Mouse (Mus musculus): ENCODE measurements at regions not wholly inside any gene's neighbourhood (a gene's known extent, or its start where the extent isn't known, plus 50 kb on each side); places are given as distances from the start of the nearest gene placed in this dataset.

GRCm38 (mm10) chrX:99567367-99568164 is 96.5 kb upstream of the Pja1 start:
- TF ChIP-seq POLR2A (IDR thresholded peaks at IDR 0.05; ENCODE audit: borderline replicate concordance, extremely low read depth, insufficient read depth, insufficient read length, poor library complexity, severe bottlenecking) (no peak), CTCF (IDR thresholded peaks at IDR 0.05; ENCODE audit: borderline replicate concordance, extremely low read depth, insufficient read depth, insufficient read length) (no peak)
- DNase-seq (ENCODE audit: low read depth) = peak; percentile 89

DNA sequence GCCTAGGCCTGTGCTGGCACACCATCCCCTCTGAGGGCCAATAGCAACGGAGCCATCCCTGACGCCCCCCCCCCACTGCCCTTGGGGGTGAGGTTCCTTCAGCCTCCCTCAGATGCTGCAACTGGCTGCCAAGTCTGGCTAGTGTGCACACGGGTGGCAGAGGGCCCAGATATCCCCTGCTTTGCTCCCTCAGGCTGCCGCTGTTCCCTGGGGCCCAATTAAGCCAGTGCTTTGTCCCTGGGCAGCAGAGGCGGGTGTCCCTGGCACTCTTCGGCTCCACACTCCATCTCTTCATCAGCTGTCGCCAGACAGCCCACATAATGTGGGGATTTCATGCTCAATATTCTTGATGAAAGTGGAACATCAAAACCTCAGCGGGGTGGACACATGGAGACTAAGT is 90.9 kb upstream of the Pja1 start:
- no peak for TF ChIP-seq CTCF (IDR thresholded peaks at IDR 0.05; ENCODE audit: borderline replicate concordance, extremely low read depth, insufficient read depth, insufficient read length)
- no peak for TF ChIP-seq POLR2A (IDR thresholded peaks at IDR 0.05; ENCODE audit: borderline replicate concordance, extremely low read depth, insufficient read depth, insufficient read length, poor library complexity, severe bottlenecking)

DNA sequence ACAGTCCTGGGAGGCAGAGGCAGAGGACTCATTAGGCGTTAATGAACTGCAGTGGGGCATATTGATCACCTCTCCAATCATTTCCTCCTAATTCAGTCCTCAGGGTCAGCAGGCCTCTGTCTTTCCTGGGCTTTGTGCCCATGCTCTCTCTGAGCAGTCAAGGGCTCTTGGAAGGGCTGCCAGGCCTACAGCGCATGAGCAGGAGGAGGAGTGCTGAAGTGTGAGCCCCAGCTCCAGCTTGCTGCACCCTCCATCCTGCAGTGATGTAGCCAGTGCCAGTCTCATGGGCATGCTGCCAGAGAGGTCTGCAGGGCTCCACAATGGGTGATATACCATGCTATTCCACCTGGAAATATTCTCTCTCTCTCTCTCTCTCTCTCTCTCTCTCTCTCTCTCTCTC is 89.6 kb upstream of the Pja1 start:
- peak; percentile 89 for DNase-seq (ENCODE audit: low read depth)
- TF ChIP-seq POLR2A (IDR thresholded peaks at IDR 0.05; ENCODE audit: borderline replicate concordance, extremely low read depth, insufficient read depth, insufficient read length, poor library complexity, severe bottlenecking) (no peak), CTCF (IDR thresholded peaks at IDR 0.05; ENCODE audit: borderline replicate concordance, extremely low read depth, insufficient read depth, insufficient read length) (no peak)

More for the DNA sequence above, 90.9 kb upstream of the Pja1 start:
- DNase-seq (ENCODE audit: low read depth) = peak; percentile 93

DNA sequence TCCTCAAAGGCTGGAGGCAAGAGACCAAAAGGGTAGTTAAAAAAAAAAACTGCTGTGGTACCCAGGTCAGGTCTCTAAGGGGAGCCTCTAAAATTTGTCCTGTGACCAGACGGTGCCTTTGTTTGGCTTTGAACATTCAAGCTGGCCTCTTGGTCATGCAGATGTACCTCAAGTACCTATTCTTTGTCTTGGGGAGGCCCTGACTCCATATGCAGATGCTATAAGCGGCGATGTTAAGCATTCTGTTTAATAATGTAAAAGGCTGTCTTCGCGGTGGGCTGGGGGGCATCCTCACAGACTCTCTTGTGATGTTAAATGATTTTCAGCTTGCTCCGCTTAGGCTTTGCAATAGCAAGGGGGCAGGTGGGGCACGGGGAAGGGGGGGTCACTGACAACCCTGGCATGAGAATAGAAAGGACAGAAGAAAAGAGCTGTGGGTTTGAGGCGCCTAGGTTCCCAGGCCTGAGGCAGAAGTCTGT is 85.8 kb upstream of the Pja1 start:
- peak; percentile 70 for DNase-seq (ENCODE audit: low read depth)
- TF ChIP-seq POLR2A (IDR thresholded peaks at IDR 0.05; ENCODE audit: borderline replicate concordance, extremely low read depth, insufficient read depth, insufficient read length, poor library complexity, severe bottlenecking) (no peak), CTCF (IDR thresholded peaks at IDR 0.05; ENCODE audit: borderline replicate concordance, extremely low read depth, insufficient read depth, insufficient read length) (no peak)

GRCm38 (mm10) chrX:99555976-99556781 is 85.1 kb upstream of the Pja1 start:
- TF ChIP-seq CTCF (IDR thresholded peaks at IDR 0.05; ENCODE audit: borderline replicate concordance, extremely low read depth, insufficient read depth, insufficient read length) = no peak
- no peak for TF ChIP-seq POLR2A (IDR thresholded peaks at IDR 0.05; ENCODE audit: borderline replicate concordance, extremely low read depth, insufficient read depth, insufficient read length, poor library complexity, severe bottlenecking)

GRCm38 (mm10) chrX:99552778-99553177 is 81.7 kb upstream of the Pja1 start:
- no peak for TF ChIP-seq POLR2A (IDR thresholded peaks at IDR 0.05; ENCODE audit: borderline replicate concordance, extremely low read depth, insufficient read depth, insufficient read length, poor library complexity, severe bottlenecking)
- TF ChIP-seq CTCF (IDR thresholded peaks at IDR 0.05; ENCODE audit: borderline replicate concordance, extremely low read depth, insufficient read depth, insufficient read length) = no peak
- no peak for DNase-seq (ENCODE audit: low read depth)

More at GRCm38 (mm10) chrX:99555976-99556781, 85.1 kb upstream of the Pja1 start:
- peak; percentile 91 for DNase-seq (ENCODE audit: low read depth)

DNA sequence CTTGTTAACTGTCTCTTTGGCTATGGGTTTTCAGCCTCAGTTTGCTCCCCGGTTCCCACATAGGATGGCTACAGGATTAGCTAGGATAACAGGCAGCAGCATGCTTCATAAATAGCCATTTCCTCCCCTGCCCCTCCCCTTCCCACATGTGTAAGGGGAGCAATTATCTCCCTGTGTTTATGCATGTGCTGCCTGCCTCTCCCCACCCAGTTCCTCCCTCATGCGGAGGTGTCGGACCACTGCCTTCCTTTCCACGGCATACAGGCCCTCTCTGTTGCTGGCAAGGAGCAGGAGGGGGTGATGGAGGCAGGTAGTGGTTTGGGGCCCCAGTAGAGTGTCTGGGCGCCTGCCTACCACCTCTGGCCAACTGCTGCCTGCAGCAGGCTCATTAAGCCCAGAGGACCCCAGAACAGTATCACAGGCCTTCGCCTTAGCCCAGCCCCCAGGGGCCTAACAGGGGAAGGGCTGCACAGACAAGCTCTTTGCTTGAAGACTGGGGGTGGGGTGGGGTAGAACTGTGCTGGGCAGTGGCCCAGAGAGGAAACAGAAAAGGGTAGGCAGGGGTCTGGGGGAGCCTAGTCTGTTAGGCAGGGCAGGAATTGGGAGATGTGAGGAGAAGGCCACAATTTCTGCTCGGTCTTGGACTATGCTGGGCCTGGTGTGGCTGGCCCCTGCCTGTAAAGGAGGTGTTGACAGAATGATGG is 79.1 kb upstream of the Pja1 start:
- peak; percentile 58 for DNase-seq (ENCODE audit: low read depth)
- TF ChIP-seq POLR2A (IDR thresholded peaks at IDR 0.05; ENCODE audit: borderline replicate concordance, extremely low read depth, insufficient read depth, insufficient read length, poor library complexity, severe bottlenecking) (no peak), CTCF (IDR thresholded peaks at IDR 0.05; ENCODE audit: borderline replicate concordance, extremely low read depth, insufficient read depth, insufficient read length) (no peak)

- TF ChIP-seq POLR2A (IDR thresholded peaks at IDR 0.05; ENCODE audit: borderline replicate concordance, extremely low read depth, insufficient read depth, insufficient read length, poor library complexity, severe bottlenecking) = no peak
- no peak for TF ChIP-seq CTCF (IDR thresholded peaks at IDR 0.05; ENCODE audit: borderline replicate concordance, extremely low read depth, insufficient read depth, insufficient read length)
- peak; percentile 53 for DNase-seq (ENCODE audit: low read depth)
These were observed 77.4 kb upstream of the Pja1 start for GRCm38 (mm10) chrX:99548284-99549019.

GRCm38 (mm10) chrX:99544410-99544809 is 73.3 kb upstream of the Pja1 start:
- no peak for TF ChIP-seq POLR2A (IDR thresholded peaks at IDR 0.05; ENCODE audit: borderline replicate concordance, extremely low read depth, insufficient read depth, insufficient read length, poor library complexity, severe bottlenecking)
- no peak for TF ChIP-seq CTCF (IDR thresholded peaks at IDR 0.05; ENCODE audit: borderline replicate concordance, extremely low read depth, insufficient read depth, insufficient read length)

GRCm38 (mm10) chrX:99541916-99542315 is 70.8 kb upstream of the Pja1 start:
- TF ChIP-seq POLR2A (IDR thresholded peaks at IDR 0.05; ENCODE audit: borderline replicate concordance, extremely low read depth, insufficient read depth, insufficient read length, poor library complexity, severe bottlenecking) = no peak
- no peak for TF ChIP-seq CTCF (IDR thresholded peaks at IDR 0.05; ENCODE audit: borderline replicate concordance, extremely low read depth, insufficient read depth, insufficient read length)
- no peak for DNase-seq (ENCODE audit: low read depth)

More at GRCm38 (mm10) chrX:99544410-99544809, 73.3 kb upstream of the Pja1 start:
- no peak for DNase-seq (ENCODE audit: low read depth)

Data from brain, embryonic 14.5 days (tissue).